Mouse (Mus musculus): ENCODE measurements around the gene Crygc. TPM values are rescaled to one million over a fixed set of nuclear protein-coding genes. Genes with fewer than 3 reads are reported as not detected.

The Crygc gene
- not detected in 2 replicates for polyA plus RNA-seq (2021; fragmentation: Nextera tagmentation)
- long read RNA-seq, experiment 1 = 0 reads
- long read RNA-seq, experiment 2 = 0 reads

GRCm38 (mm10) chr1:65073589-65073988, at the start of gene Crygc:
Gene Crygc (minus strand): TSS chr1:65073689.

GRCm38 (mm10) chr1:65122574-65123372, 49.3 kb upstream of the Crygc start, which contains the start of gene D630023F18Rik:
Gene D630023F18Rik (minus strand): TSS chr1:65123214.

DNA sequence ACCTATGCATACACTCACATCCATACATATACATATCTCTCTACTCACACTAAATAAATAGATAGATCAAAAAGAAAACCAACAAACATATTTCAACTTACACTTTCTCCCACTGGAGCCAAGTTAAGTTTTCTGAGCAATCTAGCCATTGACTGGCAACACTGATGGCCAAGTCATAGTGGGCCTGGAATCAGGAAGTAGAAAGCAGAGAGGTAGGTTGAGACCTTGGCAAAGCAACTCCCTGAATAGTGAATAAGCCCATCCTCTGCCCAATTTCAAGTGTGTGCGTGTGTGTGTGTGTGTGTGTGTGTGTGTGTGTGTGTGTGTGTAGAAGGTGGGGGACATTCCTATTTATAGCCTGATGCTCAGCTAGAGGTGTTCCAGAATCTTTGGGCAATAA, 45.9 kb upstream of the Crygc start, which contains the start of gene Gm28845:
Gene Gm28845, minus strand, starts transcription at position 121 of the 400 bp plus-strand sequence.

DNA sequence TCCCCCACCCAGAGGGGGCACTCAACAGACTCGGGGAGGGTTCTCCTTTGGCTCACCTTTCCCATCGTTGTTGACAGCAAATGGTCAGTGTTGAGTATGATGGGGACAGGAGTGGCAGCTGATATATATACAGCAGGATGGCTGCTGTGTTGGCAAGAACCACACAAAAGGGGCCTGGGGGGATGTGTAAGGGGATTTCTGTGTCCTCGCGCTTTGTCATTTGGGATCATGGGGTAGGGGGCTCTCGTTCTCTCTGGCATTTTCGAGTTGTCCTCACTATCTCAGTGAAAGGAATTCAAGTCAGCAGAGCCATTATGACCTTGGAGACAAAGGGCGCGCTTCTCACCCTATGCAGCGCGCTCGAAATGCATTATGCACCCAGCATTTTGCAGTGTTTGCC, 29.8 kb upstream of the Crygc start, which contains the start of gene Cryga:
Gene Cryga, minus strand, starts transcription at position 101 of the 400 bp plus-strand sequence.

DNA sequence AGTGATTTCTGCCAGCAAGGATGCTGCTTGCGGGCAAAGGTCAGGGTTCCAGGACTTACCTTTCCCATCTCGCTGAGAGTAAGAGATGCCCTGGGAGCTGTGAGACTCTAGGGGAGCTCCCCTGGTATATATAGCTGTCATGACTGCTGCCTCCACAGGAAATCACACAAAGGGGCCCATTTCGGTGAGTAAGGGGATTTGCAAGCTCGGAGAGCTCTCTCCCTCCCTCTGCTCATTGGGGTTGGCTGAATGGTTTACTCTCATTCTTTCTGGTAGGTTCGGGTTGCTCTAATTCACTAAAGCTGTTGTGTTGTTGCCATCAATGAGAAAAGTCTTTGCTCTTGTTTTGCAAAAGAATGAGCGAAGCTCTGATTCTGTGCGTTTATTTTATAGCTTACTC, 8.7 kb upstream of the Crygc start, which contains the start of gene Crygb:
Gene Crygb, minus strand, starts transcription at position 101 of the 400 bp plus-strand sequence.

GRCm38 (mm10) chr1:65063352-65063751, 10.1 kb downstream of the Crygc start, which contains the start of gene Crygd:
Gene Crygd (minus strand): TSS chr1:65063452.

DNA sequence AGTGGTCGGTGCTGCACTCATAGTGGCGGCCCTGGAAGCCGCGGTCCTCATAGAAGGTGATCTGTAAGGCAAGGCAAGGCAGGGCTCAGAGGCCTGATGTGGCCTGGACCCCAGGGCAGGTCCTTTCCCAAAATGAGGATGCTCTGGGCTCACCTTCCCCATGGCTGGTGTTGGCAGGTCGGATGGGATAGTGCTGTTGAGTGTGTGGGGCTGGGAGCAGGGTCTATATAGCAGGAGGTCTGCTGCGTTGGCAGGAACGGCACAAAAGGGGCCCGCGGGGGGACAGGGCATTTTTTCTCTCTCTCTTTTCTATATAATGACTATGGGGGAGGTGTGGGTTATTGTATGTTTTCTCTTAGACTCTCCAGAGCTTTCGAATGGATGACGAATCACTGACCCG, 22.5 kb downstream of the Crygc start, which contains the start of gene Cryge:
Gene Cryge, minus strand, starts transcription at position 198 of the 400 bp plus-strand sequence.

DNA sequence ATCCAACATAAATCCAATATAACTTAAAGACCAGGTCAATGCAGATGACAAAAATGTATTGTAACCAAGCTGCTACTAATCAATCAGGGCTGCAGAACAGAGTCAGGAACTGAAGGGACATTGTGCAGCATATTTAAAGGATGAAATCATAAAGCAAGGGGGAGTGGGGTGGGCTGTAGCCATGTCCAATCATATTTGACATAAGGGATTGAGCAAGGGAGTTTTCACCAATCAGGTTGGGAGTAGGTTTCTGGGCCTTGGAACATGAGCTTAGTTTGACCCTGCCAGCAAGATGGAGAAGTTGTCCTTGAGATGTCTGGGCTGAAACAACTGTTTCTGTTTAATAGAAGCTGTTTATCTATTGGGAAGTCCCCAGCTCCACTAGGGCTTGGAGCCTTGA, 40.8 kb downstream of the Crygc start, which contains the start of gene Akr1cl:
Gene Akr1cl, minus strand, starts transcription at position 119 of the 400 bp plus-strand sequence.

Other genes starting within 250 kb of the Crygc start
- 9.4 and 10.4 TPM in 2 replicates for gene Plekhm3, start 116.9 kb downstream of the Crygc start, polyA plus RNA-seq (2021; fragmentation: Nextera tagmentation)
- gene Akr1cl, start 40.9 kb downstream of the Crygc start, polyA plus RNA-seq (2021; fragmentation: Nextera tagmentation) = not detected in 2 replicates
- gene Cryge, start 22.5 kb downstream of the Crygc start, polyA plus RNA-seq (2021; fragmentation: Nextera tagmentation) = not detected in 2 replicates
- not detected in 2 replicates for gene Crygd, start 10.2 kb downstream of the Crygc start, polyA plus RNA-seq (2021; fragmentation: Nextera tagmentation)
- not detected in 2 replicates for gene Crygb, start 8.6 kb upstream of the Crygc start, polyA plus RNA-seq (2021; fragmentation: Nextera tagmentation)
- 2.0 and 2.2 TPM in 2 replicates for gene Cryga, start 29.7 kb upstream of the Crygc start, polyA plus RNA-seq (2021; fragmentation: Nextera tagmentation)
- 0.55 and 1.4 TPM in 2 replicates for gene Gm28845, start 45.9 kb upstream of the Crygc start, polyA plus RNA-seq (2021; fragmentation: Nextera tagmentation)
- gene D630023F18Rik, start 49.5 kb upstream of the Crygc start, polyA plus RNA-seq (2021; fragmentation: Nextera tagmentation) = 14.6 and 18.2 TPM in 2 replicates
- 42.1 and 44.6 TPM in 2 replicates for gene Idh1, start 112.8 kb upstream of the Crygc start, polyA plus RNA-seq (2021; fragmentation: Nextera tagmentation)
- gene Pikfyve, start 113.0 kb upstream of the Crygc start, polyA plus RNA-seq (2021; fragmentation: Nextera tagmentation) = 3.7 and 4.0 TPM in 2 replicates
- gene Pth2r, start 208.4 kb upstream of the Crygc start, polyA plus RNA-seq (2021; fragmentation: Nextera tagmentation) = 0.36 and 0.44 TPM in 2 replicates

All from layer of hippocampus, adult 6 months (tissue).